Mouse (Mus musculus): Measurements from ENCODE around the gene Uck1. TPM values are rescaled to one million over a fixed set of nuclear protein-coding genes. Genes with fewer than 3 reads are reported as not detected.

Gene Uck1
- total RNA-seq, 1 experiment from 2014 or later, result 33.3 TPM

DNA sequence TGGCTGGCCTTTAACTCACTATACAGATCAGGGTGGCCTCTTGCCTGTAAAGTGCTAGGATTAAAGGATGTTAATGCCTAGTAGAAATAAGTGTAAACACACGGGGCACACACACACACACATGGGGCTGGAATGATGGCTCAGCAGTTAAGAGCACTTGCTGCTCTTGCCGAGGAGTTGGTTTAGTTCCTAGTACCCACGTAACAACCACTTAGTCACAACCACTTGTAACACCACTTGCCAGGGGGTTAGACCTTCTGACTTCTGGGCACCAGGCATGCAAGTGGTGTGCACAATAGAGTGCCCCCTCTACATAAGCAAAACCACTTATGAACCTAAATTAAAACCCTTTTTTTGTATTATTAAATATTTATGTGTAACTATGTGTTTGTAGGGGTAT, 24.0 kb upstream of the Uck1 start:
- ATAC-seq (replicated peaks in 1 of 2; ENCODE audit: insufficient read depth in 1 of 2, low FRiP score in 2 of 2, low TSS enrichment in 1 of 2, low read depth in 1 of 2, poor library complexity in 2 of 2, severe bottlenecking in 2 of 2), result no peak

DNA sequence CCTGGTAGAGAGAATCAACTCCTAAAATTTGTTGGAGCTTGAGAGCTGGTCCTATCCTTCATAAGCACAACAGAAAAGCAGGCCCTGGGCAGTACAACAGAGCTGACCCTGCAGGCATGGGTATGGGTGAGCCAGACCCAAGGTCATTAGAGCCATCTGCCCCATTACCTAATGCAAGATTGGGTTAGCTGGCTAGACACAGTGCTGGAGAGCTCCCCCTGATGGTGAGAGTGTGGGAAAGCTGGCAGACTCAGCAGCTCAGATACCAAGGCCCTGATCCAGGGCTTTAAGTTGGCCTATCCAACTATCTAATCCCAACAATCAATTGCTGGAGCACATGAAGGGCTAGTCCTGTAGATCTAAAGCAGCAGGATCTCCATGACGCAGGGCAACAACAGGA, 22.8 kb upstream of the Uck1 start:
- peak; percentile 74 to 82 for ATAC-seq (replicated peaks in 1 of 2; ENCODE audit: insufficient read depth in 1 of 2, low FRiP score in 2 of 2, low TSS enrichment in 1 of 2, low read depth in 1 of 2, poor library complexity in 2 of 2, severe bottlenecking in 2 of 2)

DNA sequence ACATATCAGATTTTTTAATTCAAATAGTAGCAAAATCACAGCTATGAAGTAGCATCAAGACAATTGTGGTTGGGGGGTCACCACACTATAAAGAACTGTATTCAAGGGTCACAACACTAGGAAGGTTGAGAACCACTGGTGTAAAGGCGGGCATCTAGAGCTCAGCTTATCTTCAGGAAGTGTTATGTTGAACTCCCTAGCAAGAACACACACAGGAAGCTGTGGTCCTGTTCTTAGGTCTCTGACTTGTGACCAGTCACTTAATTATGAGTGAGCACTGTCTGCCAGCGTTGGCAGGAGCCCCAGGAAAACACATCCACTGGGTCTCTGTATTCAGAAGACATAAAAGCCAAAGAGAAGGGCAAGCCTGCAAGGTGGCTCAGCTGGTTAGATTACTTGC, 22.3 kb upstream of the Uck1 start:
- peak; percentile 18 to 23; a peak in 1 of 4 replicates for ATAC-seq (replicated peaks in 1 of 2; ENCODE audit: insufficient read depth in 1 of 2, low FRiP score in 2 of 2, low TSS enrichment in 1 of 2, low read depth in 1 of 2, poor library complexity in 2 of 2, severe bottlenecking in 2 of 2)

GRCm38 (mm10) chr2:32275823-32276222, 15.9 kb upstream of the Uck1 start:
- no peak for ATAC-seq (replicated peaks in 1 of 2; ENCODE audit: insufficient read depth in 1 of 2, low FRiP score in 2 of 2, low TSS enrichment in 1 of 2, low read depth in 1 of 2, poor library complexity in 2 of 2, severe bottlenecking in 2 of 2)

DNA sequence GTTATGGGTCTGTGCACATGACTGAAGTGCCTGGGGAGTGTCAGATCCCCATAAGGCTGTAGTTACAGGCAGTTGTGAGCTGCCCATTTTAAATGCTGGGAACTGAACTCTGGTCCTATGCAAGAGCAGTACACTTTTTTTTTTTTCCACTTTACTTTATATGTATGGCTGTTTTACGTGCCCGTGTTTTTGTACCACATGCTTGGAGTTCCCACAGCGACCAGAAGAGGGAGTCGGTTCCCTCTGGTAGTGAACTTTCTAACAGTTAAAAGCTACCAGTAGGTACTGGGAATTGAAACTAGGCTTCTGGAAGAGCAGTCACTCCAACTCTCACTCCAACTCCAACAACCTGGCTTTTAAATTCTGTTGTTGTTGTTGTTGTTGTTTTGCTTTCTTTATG, 676 bp upstream of the Uck1 start:
- peak in 1 of 2 experiments; percentile 38; a peak in 1 of 4 replicates for ATAC-seq (replicated peaks in 1 of 2; ENCODE audit: insufficient read depth in 1 of 2, low FRiP score in 2 of 2, low TSS enrichment in 1 of 2, low read depth in 1 of 2, poor library complexity in 2 of 2, severe bottlenecking in 2 of 2)

DNA sequence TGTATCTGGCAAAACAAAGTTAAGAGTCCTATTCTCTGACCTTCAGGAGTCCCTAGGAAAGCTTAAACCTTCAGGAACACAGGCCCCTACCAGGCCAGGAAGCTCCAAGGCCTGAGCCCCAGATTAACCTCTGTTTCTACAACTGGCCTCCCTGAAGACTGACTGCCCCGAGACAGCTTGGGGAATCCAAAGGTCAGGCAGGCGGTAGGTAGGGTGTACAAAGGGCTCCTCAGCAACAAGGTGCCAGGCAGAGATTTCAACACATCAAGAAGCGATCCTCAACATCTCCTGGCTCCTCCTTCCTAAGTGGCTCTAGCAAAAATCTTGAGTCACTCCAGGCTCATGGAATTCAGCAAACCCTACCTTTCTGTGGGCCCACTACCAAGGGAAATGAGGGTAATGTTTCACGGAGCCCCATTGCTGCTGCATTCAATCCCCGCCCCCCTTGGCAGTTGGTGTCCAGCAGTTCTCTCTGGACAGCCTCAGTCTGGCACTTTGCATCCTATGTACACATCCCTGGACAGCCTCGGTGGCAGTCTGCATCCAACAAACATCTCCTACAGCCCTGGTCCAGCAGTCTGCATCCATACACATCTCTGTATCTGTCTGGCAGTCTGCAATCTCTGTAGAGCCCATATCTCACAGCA, 949 bp downstream of the Uck1 start:
- ATAC-seq (replicated peaks in 1 of 2; ENCODE audit: insufficient read depth in 1 of 2, low FRiP score in 2 of 2, low TSS enrichment in 1 of 2, low read depth in 1 of 2, poor library complexity in 2 of 2, severe bottlenecking in 2 of 2), result no peak

DNA sequence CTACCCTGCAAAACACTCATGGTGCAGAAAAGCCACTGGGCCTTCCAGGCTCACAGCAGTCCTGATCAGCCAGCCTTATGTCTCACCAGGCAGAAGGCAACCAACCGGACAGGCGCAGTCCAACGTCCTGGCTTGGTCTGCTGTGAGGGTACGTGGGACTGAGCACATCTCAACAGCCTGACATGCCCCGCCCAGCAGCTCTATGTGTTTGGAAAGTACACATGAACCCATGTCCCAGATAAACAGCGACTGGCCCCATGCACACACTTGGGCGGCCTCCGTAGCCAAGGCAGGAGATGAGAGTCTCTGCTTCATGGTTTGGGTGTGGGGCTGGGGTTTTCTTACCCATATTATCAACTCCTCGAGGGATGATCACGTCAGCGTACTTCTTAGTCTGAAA, 3.7 kb downstream of the Uck1 start:
- no peak for ATAC-seq (replicated peaks in 1 of 2; ENCODE audit: insufficient read depth in 1 of 2, low FRiP score in 2 of 2, low TSS enrichment in 1 of 2, low read depth in 1 of 2, poor library complexity in 2 of 2, severe bottlenecking in 2 of 2)

GRCm38 (mm10) chr2:32254563-32254962, 5.4 kb downstream of the Uck1 start:
- ATAC-seq (replicated peaks in 1 of 2; ENCODE audit: insufficient read depth in 1 of 2, low FRiP score in 2 of 2, low TSS enrichment in 1 of 2, low read depth in 1 of 2, poor library complexity in 2 of 2, severe bottlenecking in 2 of 2), result no peak

- no peak for ATAC-seq (replicated peaks in 1 of 2; ENCODE audit: insufficient read depth in 1 of 2, low FRiP score in 2 of 2, low TSS enrichment in 1 of 2, low read depth in 1 of 2, poor library complexity in 2 of 2, severe bottlenecking in 2 of 2)
Observed at GRCm38 (mm10) chr2:32253352-32253751, 6.6 kb downstream of the Uck1 start.

- no peak for ATAC-seq (replicated peaks in 1 of 2; ENCODE audit: insufficient read depth in 1 of 2, low FRiP score in 2 of 2, low TSS enrichment in 1 of 2, low read depth in 1 of 2, poor library complexity in 2 of 2, severe bottlenecking in 2 of 2)
Observed at GRCm38 (mm10) chr2:32252658-32253057, 7.3 kb downstream of the Uck1 start.

GRCm38 (mm10) chr2:32251791-32252527, 8.0 kb downstream of the Uck1 start:
- no peak for ATAC-seq (replicated peaks in 1 of 2; ENCODE audit: insufficient read depth in 1 of 2, low FRiP score in 2 of 2, low TSS enrichment in 1 of 2, low read depth in 1 of 2, poor library complexity in 2 of 2, severe bottlenecking in 2 of 2)

DNA sequence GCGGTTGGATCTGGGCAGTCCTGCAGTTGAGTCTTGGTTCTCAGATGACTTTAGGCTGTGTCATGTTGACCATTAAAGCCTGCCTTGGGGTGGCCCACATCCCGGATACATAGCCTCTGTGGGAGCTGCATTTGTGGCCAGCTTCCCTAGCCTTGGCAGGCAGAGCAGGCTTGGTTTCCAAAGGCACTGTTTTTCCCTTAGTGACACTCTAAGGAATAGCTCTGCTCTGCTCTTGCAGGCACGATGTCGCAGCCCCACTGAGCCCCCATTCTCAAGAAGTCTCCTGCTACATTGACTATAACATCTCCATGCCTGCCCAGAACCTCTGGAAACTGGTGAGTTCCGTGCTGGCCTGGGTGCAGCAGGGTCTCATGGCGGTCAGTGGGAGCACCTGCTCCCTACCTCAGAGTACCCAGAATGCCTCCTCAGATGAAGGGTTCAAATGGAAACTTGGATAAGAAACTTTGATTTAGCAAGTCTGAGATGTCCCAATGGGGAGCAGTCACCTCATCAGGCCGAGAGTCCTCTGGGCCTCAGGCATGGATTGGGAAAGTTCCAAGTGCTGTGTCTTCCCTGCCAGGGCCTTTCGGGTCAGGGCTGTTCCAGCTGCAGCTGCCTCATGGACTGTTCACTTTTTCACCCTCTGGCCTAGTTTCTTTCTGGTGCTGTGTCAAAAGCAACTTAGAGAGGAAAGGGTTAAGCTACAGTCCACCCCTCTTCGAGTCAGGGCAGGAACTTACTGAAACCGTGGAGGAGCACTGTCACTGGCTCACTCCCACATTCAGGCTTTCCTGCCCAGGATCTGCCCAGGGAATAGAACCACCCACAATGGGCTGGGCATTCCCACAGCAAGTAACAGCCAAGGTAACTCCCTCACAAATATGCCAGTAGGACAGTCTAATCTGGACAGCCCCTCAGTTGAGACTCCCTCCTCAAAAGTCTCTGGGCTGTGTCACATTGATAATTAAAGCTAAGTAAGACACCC, 11.3 kb downstream of the Uck1 start:
- ATAC-seq (replicated peaks in 1 of 2; ENCODE audit: insufficient read depth in 1 of 2, low FRiP score in 2 of 2, low TSS enrichment in 1 of 2, low read depth in 1 of 2, poor library complexity in 2 of 2, severe bottlenecking in 2 of 2), result no peak

DNA sequence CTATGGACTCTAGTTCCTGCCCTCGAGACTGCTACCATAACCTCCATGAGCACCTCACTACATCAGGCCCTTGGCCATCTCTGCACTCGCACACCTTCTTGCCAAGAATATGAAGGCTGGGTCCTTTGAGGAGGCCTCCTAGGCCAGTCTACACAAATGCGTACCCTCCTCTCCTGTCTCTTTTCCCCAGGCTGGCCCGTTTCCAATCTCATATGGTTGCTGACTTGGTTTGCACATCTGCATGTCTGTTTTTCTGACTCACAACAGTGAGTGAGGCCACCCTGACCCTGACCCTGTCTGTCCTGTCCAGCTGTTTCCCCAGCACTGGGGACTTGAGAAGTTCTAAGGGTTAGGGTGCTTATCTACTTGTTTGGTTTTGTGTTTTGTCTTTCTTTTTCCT, 13.2 kb downstream of the Uck1 start:
- no peak for ATAC-seq (replicated peaks in 1 of 2; ENCODE audit: insufficient read depth in 1 of 2, low FRiP score in 2 of 2, low TSS enrichment in 1 of 2, low read depth in 1 of 2, poor library complexity in 2 of 2, severe bottlenecking in 2 of 2)

GRCm38 (mm10) chr2:32242986-32243385, 17.0 kb downstream of the Uck1 start:
- ATAC-seq (replicated peaks in 1 of 2; ENCODE audit: insufficient read depth in 1 of 2, low FRiP score in 2 of 2, low TSS enrichment in 1 of 2, low read depth in 1 of 2, poor library complexity in 2 of 2, severe bottlenecking in 2 of 2), result no peak

DNA sequence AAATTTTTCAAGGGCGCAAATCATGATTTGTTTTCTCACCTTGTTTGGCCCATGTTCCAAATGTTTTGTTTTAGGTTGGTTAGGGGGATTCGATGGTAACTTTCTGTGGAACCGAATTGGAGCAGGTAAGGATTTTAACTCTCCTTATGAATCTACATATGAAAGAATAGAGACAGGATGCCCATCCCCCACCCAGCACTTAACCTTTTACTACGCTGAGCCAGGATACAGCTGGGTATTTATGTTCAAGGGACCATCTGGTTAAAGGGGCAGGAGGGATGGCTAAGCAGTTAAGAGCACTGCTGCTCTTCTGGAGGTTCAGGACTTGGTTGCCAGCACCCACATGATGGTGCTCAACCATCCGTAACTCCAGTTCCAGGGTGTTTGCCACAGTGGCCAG, 19.4 kb downstream of the Uck1 start:
- no peak for ATAC-seq (replicated peaks in 1 of 2; ENCODE audit: insufficient read depth in 1 of 2, low FRiP score in 2 of 2, low TSS enrichment in 1 of 2, low read depth in 1 of 2, poor library complexity in 2 of 2, severe bottlenecking in 2 of 2)

DNA sequence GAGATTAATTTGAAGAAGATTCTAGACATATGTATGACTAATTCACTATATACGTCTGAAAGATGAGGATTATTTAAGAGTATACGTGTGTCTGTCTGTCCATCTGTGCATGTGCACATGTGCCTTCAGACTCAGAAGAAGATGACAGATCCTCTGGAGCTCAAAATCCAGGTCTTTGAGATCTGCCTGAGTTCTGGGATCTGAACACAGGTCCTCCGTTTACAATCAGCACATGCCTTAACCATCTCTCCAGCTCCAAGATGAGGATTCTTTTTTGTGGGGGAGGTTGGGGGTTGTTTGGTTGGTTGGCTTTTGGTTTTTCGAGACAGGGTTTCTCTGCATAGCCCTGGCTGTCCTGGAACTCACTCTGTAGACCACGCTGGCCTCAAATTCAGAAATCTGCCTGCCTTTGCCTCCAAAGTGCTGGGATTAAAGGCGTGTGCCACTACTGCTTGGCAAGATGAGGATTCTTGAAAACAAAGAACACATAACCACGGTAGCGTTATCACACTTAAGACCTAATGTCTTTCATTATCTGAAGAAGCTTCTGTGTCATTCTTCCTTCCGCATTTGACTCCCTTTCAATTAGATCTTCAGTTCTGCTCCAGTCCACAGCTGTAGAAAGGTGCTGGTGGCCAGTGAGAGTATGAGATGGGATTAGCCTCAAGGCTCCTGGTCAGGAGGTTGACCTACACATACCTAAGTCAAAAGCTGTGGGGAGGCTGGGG, 21.1 kb downstream of the Uck1 start:
- ATAC-seq (replicated peaks in 1 of 2; ENCODE audit: insufficient read depth in 1 of 2, low FRiP score in 2 of 2, low TSS enrichment in 1 of 2, low read depth in 1 of 2, poor library complexity in 2 of 2, severe bottlenecking in 2 of 2), result no peak

GRCm38 (mm10) chr2:32237571-32237970, 22.4 kb downstream of the Uck1 start:
- ATAC-seq (replicated peaks in 1 of 2; ENCODE audit: insufficient read depth in 1 of 2, low FRiP score in 2 of 2, low TSS enrichment in 1 of 2, low read depth in 1 of 2, poor library complexity in 2 of 2, severe bottlenecking in 2 of 2), result no peak
